Mouse (Mus musculus) liver, postnatal 0 days (tissue): ENCODE measurements around the gene Fbxl15.

Experiments used
- CTCF ChIP-seq: sonication (generic); IDR thresholded peaks from 2 replicates; pipeline ENCODE4 v1.5.1; 2016; ENCODE audit warnings: antibody characterized with exemption, low read depth
- EP300 ChIP-seq: IDR thresholded peaks from 2 replicates; pipeline ENCODE4 v1.6.1; 2016; ENCODE audit warnings: antibody characterized with exemption, low read depth, mild to moderate bottlenecking

DNA sequence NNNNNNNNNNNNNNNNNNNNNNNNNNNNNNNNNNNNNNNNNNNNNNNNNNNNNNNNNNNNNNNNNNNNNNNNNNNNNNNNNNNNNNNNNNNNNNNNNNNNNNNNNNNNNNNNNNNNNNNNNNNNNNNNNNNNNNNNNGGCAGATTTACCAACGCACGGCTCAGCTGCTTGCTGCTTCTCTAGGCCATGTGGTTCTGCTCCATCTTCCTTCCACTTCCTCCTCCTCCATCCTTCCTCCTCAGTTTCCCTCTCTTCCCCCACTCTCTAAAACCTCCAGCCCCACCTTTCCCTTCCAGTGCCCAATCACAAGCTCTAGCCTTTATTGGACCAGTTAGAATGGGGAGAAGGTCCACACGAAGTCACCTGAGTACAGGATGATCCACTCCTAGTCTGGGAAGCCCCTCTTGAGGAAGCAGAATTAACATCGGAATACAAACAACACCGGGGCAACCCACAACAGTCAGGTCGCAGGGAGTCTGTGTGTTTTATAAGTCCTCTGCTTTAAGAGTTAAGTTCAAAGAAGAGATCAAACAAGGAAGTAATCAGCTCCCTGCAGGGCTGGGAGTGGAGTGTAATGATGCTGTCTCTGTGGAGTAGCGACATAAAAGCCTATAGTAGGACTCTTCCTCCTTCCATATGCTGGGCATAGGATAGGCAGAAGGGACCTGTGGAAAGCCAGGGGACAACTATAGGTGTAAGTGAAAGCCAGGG lies 16.9 kb downstream of the Fbxl15 start:
- TF ChIP-seq EP300 (no peak), CTCF (no peak)
